Mouse (Mus musculus) kidney, postnatal 10 days (tissue): ENCODE measurements around the gene Il1rapl2.

Experiments
- DNase-seq: peaks from one replicate; pipeline ENCODE4 v3.0.0; 2021; ENCODE audit warnings: mixed read lengths

Gene Il1rapl2

DNA sequence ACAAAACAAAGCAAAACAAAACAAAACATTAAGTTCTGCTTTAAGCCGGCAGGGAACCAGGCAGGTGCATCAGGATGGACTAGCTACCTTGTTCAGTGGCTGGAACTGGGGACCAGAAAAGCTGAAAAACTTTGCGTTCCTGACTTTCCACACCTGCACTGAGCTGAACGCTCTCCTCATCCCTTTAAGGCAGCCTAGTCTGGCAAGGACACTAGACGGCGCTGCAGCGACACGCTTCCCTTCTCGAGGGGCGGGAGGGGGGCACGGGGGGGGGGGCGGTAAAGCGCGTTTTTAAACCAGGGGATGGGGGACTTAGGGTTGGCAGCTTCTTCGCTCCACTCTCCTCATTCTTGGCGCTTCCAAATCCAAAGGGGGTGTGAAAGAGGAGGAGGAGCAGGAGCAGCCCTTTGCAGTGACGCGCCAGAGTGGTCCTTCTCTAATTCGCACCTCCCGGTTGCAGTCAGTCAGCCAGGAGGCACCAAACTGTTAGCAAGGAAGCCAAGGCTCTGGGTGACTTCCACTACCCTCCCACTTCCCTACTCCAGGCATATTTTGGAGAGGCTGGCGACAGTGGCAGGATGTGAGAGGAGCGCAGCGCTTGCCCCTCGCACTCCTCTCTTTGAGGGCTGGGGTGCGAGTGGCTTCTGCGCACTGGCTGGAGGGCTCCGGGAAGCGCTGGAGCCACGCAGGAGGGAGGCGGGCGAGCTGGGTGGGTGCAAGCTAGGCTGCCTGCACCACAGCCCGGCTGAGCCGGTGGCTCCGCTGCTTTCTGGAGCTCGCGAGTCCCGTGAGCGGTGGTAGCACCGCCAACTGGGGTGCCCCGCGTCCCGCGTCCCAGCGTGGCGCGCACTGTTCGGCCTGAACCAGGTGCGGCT lies at the start of gene Il1rapl2:
Il1rapl2 (plus strand) TSS at position 288 of the 875 bp plus-strand sequence.
- peak; percentile 26 for DNase-seq

DNA sequence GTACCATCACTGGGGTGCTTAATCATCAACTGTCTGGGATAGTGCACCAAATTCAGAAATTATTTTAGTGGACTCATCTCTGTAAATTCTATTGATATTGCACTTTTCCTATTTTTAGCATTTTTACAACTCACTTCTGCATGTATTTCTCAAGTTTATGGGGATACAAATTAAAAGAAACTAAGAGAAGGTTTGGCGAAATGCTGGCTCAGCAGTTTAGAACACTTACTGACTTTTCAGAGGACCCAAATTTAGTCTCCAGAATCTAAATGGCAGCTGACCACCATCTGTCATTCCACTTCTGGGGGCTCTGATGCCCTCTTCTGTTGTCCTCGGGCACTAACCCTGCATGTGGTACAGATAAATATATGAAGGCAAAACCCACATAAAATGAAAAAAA lies 22.1 kb upstream of the Il1rapl2 start:
- DNase-seq, result no peak

DNA sequence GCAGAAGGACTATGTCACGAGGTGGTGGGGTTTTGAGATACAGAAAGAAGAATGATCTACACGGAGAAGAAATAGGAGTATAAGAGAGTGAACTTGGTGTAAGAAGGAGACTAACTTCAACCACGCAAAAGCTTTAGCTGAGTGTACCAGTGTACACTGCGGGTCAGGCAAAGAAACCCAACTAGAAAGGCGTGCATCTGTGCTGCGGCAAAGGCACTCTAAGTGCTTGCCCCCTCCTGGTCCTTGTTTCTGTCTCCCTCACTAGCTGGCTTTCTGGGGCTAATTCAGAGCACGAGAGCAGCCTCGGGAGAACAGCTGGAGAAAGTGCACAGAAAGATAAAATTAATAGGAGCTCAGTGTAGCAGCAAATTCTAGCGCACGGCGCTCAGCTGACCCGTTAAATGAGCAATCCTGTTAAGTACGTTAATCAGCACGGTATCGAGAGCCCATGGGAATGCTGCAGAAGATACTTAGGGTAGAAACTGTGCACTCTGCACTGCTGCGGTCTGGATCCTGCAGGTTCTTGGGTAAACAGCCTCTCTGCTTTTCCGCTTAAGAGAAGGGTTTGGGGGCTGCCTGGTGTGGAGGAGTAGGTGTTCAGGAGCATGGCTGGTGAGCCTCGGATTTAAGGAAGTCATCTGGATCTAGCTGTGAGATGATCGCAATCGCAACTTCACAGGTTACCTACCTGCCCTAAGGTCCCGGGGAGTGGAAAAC lies 778 bp upstream of the Il1rapl2 start:
- DNase-seq, result no peak

DNA sequence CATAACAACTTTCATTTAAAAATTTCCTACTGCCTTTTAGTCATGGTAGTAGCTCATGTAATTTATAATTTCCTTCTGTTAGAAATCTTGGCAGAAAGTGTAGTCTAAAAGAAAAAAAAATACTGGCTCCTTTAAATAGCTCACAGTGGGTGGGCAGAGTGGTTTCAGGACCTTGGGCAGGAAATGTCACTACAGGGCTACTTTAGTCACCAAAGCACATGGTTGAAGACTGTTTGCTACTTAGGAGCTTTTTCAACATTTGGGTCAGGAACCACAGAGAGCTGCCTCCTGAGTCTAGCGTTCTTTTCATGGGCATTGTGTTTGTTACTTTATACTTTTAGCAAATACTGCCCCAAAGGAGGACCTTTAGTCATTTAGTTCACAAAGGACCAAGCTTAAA lies 12.2 kb downstream of the Il1rapl2 start:
- no peak for DNase-seq

DNA sequence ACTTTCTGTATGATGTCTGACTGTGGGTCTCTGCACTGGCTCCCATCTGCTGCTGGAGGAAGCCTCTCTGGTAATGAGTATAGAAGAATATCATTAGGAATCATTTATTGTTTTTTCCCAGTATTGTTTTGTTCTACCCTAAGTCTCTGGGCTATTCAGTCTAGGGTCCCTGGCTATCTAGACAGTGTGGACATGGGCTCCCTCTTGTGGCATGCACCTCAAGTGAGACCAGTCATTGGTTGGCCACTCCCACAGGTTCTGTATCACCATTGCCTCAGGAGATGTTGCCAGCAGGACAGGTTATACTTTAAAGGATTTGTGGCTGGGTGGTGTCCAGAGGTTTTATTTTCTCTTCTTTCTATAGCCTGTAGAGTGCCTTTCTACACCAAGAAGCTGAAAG lies 50.3 kb downstream of the Il1rapl2 start:
- DNase-seq, result peak; percentile 26

DNA sequence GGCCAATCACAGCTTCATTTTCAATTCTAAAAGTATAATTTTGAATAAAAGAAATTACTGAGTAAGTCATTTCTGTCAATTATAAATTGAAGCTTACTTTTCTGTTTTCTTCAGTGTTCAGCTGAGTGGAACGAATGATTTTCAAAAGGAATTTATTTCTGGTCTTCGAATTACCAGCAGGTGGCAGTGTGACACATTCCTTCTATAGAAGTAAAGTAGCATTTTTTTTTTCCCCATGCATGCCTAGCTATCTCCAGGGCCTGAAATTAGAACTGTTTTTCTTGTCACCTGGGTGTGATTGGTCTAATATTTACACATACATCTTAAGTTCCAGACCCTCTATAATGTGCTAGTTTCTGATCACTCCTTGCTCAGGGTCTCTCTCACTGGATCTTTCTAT lies 96.6 kb downstream of the Il1rapl2 start:
- DNase-seq, result peak; percentile 37

DNA sequence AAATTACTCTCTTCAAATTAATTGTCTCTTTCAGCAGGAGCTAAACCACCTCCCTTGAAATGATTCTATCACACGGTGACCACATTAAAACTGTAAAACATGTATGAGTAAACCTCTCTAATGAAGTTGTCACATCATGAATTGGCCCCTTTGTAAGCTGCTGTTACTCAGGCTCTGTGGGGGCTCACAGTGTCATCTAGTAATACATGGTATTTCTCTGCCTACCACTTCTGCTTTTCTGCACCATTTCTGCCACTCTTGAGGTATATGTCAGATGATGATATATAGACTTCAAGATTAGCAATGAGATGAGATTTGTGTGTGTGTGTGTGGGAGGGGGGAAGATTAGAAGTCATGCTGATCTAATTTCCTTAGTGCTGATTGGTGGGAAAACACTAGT lies 117.6 kb downstream of the Il1rapl2 start:
- no peak for DNase-seq

DNA sequence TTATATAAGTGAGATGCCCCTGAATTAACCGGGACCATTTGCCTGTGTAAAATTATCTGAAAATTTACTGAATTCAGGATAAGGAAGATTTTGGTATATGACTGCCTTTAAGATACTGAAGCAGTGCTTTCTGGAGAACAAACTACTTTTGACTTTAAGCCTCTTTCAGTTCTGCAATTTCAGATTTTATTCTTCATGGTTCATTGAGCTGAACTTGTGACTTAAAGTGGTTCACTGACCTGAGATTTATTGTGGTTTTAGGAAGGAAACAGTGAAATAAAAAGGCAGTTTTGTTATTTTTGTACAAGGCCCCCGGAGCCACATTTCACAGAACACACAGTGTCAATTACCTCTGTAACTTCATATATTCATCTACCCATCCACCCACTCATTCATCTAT lies 129.6 kb downstream of the Il1rapl2 start:
- DNase-seq, result no peak

DNA sequence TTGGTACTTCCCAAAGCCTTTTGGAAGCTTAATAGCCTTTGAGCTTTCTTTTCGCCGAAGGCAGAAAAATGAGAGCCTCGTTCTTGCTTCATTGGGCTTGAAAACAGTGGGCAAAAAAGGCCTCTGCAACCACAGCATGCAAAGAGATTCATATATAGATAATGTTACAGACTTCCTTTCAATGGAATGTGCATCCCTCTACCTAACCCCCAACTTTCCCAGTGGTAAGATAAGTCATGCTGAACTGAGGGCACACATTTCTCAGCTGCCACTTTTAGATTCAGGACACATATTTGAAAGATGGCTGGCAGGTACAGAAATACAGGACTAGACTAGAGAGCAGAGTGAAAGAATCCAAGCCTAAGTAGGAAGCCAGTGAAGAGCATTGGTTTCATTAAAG lies 185.1 kb downstream of the Il1rapl2 start:
- DNase-seq, result no peak

DNA sequence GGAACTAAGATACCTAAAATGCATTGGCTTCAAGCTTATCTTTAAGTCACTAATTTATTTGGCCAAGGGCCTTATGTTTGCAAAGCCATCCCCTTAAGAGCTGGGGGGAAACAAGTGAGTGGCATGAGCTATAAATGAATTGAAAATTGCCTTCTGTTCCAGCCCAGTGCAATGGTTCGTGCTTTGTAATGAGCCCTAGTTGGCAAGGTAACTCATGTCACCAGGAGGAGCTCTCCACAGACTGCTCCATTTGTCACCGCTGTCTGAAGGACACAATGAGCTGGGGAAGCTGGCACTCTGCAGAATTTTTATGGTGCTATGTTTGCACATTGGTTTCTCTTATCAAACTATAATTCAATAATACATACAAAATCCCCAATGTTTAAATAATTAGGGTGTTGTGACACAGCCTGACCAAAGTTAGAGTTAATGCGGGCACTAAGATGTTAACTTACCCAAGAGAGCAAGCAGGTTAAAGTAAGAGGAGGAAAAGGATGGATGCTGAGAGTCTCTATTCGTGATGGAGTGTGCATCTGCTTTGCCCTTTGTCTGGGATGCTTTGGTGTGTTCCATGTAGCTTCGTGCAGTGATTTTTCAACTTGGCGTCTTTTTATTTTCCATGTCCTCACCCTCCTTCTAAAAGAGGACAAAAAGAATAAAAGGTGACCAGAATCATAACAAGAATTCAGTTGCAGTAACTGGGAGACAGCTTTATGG lies 235.2 kb downstream of the Il1rapl2 start:
- no peak for DNase-seq

DNA sequence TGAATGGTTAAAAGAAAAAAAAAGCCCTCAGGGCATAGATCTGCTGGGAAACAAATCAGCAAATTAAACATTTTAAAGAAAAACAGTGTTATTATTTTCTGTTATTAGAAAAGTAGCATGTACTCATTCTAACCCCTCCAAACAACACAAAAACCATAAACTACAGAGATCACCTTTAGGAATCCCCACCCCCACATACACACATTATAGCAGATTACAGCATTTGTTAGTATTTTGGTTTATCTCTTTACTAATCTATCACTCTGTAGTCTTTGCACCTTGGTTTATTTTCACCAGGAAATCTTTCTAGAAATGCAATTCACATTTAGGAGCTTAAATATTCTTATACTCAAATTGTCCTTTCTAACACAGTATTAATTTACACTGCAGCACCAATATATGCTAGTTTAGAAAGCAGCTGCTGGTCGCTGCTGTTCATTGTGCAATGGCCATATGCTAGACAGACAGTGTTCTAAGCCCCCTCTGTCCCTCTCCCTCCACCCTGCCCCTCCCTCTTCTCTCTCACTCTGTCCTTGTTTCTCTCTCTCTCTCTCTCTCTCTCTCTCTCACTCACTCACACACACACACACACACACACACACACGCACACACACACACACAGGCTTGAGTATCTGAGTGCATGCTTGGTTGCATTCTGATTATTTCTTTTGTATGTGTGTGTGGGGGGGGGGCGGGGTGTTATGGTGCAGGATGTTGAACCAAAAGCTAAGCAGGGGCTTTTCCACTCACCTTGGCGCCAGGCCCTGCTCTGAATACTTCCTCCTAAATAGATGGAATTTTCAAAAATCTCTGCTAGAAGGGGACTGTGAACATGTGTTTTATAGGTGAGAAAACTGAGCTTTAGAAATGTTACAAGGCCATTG lies 236.1 kb downstream of the Il1rapl2 start:
- DNase-seq, result no peak

DNA sequence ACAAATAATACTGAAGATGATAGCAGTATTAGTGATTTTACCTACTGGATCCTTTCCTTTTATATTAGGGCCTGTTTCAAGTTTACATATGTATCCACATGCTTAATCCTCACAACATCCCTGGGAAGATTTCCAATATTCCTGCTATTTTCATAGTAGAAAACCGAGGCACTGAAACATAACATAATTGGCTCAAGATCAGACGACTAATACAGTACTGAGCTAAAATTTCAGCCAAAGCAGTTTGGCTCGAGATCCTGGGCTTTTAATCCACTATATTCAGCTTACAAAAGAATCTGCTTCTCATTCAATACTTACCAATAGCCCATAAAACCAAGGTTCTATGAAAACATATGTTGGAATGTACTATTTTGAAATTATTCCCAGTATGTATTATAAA lies 239.1 kb downstream of the Il1rapl2 start:
- no peak for DNase-seq

DNA sequence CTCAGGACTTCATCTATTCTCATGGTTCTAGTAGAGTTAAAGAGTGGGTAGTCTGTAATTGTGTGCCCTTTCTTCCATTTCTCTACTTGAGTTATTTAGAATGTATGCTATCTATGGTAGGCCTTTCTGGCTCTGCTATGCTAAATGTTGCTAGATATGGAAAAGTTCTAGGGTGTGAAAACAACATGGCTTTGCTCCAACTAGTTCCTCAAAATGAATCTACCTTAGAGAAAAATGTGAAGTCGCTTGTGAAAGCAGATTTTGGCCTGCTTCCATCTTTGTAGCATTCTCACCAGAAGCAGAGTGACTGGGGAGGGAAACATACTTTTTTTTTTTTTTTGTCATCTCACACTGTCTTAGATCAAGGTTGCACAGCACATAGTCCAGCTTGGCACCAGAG lies 241.7 kb downstream of the Il1rapl2 start:
- no peak for DNase-seq

DNA sequence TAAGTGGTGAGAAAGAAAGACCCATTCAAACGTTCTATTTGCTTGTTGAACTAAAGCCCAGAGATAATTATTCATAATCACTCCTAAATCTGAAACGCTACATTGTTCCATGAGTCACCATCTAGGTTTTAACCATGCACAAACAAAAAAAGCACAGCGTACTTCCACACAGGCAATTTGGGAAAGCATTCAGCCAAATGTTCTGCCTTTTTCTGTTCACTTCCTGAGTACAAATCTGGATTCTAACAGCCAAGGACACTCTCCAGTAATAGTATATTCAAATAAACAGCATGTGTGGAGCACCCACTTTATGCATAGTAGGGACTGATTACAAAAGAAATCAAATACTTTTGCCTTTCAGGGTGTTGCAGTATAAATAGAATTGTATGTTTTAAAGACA lies 278.5 kb downstream of the Il1rapl2 start:
- no peak for DNase-seq

DNA sequence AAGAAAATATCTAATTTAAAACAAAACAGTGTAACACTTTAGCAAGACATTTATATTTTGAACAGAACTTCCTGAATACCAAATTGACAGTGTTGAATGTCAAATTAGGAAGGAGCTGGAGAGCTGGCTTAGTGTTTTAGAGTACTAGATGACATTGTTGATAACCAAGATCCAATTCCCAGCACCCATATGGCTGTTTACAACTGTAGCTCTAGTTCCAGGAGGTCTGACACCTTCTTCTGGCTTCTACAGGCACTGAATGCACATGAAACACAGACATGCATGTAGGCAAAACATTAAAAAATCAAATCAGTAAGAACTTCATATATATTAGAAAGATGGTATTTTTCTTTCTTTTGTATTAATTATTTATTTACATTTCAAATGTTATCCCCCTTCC lies 353.1 kb downstream of the Il1rapl2 start:
- no peak for DNase-seq

DNA sequence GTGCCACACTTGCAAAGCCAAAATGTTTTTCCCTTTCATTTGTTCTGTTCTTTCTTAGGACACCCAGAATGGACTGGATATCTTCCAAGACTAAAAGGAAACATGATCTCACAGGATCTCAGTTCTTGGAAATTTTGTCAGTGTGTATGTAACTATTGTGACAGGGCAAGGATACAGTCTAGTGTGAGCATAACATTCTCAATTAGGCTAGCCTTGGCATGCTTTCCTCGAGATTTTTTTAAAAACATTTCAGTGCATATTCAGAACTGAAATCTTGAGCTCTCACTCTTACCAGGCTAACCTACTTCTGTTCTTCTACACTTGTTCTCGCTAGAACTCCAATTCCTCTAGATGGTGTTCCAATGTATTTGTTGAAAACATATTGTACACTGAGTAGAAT lies 356.4 kb downstream of the Il1rapl2 start:
- no peak for DNase-seq

DNA sequence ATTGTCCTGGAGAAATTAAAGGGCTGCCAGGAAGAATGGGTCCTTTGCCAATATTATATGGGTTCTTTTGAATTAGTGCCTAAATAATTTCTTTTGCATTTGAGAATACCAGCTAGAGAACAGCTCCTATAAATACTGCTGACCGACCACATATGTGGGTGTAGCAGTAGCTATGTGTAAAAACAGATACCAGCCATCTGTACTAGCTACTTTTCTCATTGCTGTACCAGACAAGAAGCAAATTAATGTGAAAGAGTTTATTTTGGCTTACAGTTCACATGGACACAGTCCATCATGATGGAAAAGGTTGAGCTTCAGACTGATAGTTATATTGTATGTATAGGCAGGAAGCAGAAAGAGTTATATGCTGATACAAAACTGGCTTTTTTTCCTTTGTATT lies 377.3 kb downstream of the Il1rapl2 start:
- no peak for DNase-seq

DNA sequence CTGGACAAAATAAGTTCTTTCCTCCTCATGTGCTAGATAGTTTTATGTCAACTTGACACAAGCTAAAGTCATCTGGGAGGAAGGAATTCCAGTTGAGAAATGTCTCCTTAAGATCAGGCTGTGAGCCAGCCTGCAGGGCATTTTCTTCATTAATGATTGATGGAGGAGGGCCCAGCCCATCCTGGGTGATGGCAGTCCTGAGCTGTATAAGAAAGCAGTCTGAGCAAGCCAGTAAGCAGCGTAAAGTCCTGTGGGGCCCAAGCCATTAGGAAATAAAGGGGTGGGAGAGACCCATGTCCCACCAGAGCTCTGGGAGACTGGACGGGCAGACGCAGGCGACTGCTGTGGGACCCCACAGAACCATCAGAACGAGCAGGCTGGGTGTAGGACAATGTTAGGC lies 400.9 kb downstream of the Il1rapl2 start:
- DNase-seq, result peak; percentile 6

DNA sequence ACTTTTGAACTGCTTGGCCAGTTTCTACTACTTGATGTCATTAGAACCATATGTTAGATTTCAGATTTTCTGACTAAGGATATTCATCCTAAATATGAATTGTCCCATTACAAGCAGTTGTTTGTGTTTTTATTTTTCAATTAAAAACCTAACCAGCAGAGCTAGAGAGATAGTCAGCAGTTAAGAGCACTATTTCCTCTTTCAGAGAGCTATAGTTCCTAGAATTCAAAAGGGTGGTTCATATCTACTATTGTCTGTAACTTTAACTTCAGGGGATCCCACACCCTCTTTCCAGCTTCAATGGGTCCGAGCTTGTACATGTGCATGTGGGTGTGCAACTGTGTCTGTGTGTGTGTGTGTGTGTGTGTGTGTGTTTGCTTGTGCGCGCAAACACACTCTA lies 472.7 kb downstream of the Il1rapl2 start:
- no peak for DNase-seq

DNA sequence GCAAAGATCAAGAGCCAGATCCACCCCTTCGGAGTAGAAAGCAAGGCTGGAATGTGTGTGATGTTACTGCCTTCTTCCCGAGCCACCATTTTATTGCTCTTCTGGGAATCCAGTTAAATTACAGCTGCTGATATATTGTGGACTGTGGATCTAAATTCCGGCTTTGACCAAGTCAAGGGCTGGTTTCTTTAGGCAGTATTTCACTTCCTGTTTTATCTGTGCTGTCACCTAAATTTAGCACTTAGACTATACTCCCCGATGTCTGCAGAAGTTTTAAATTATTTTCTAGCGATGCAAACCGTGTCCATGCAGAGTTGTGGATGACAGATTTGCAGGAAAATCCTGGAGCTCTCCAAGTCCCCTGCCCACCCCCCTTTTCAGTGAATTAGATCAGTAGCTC lies 533.5 kb downstream of the Il1rapl2 start:
- DNase-seq, result peak; percentile 4

DNA sequence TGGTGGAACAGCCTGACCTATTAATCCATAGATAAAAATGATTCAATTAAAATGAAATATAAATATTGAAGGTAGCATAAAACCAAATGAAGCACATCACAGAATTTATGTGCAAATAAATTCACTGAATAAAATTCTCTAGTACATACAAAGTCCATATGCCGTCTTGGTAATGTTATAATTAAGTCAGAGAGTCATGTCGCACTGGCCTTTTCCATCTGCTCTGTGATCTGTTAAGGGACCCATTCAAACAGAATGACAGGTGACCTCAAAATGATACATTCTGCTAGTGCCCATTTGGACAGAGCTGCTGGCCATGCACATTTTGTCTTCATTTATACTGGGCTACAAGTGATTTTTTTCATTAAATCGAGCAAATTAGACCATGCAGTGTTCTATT lies 534.3 kb downstream of the Il1rapl2 start:
- DNase-seq, result no peak

DNA sequence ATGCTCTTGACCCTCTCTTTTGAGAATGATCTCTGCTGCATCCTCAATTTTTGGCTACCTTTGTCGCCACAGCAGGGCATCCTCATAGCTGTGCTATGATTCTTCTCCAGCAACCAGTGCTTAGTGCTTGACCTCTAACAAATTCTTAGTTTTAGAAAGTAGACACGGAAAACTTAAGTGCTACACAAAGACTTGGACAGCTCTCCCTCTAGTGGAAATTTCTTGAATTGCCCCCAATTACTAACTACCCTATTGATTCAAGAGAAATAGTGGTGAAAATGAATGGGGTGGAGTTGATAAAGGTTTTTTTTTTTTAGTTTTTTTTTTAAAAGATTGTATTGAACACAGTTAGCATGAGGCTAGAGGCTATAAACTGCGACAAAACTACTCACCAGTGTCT lies 599.7 kb downstream of the Il1rapl2 start:
- DNase-seq, result no peak

DNA sequence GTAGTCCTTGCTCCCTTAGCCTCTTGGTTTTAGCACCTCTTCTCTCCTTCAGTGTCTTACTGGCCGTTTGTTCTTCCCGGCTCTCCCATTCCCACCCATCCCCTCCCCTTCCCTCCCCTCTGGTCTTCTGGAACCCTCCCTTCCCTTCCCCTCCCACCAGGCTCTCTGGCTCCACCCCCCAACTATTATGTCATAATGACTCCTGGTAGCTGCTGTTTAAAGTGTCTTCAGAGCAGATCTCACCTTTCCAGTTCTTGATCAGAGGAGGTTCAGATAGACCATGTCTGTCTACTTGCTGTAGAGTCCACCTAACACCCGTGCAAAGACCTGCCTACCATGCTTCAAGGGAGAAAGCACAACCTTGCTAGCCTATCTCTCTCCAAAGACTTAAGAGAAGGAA lies 639.1 kb downstream of the Il1rapl2 start, which contains the start of gene Tex13a:
Tex13a (minus strand) TSS at position 101 of the 400 bp plus-strand sequence.
- DNase-seq, result no peak
